Mouse (Mus musculus): ENCODE data around the gene Cass4. TPM values are rescaled to one million over a fixed set of nuclear protein-coding genes. Genes with fewer than 3 reads are reported as not detected.

Gene Cass4
- total and polyA plus RNA-seq, 3 experiments, result 0.16 to 0.87 TPM; not detected in 1

GRCm38 (mm10) chr2:172405011-172405410 lies 11.4 kb downstream of the Cass4 start:
- H3K4me1 ChIP-seq (ENCODE audit: insufficient read depth, low read depth, low read length), result peaks cover 14% of the 10 kb centered on the region

GRCm38 (mm10) chr2:172406173-172406572 lies 12.6 kb downstream of the Cass4 start:
- no peak for DNase-seq (ENCODE audit: low spot score)
- H3K9me3 ChIP-seq (replicated peaks), result no peaks in the 10 kb centered on the region
- H3K4me3 ChIP-seq (ENCODE audit: low read depth, low read length), result no peak overlapping the region
- ATAC-seq (ENCODE audit: extremely low read depth, insufficient number of reproducible peaks, low FRiP score, poor library complexity, severe bottlenecking), result no peak
- H3K36me3 ChIP-seq (replicated peaks), result no peaks in the 10 kb centered on the region
- peaks cover 8% of the 10 kb centered on the region for H3K4me1 ChIP-seq (ENCODE audit: insufficient read depth, low read depth, low read length)
- TF ChIP-seq GATA1 (IDR thresholded peaks at IDR 0.05; ENCODE audit: borderline replicate concordance, low read length) (no peak), TAL1 (conservative IDR thresholded peaks at IDR 0.05; ENCODE audit: low read depth, low read length) (no peak), GATA2 (IDR thresholded peaks at IDR 0.05; ENCODE audit: borderline replicate concordance, low read depth, low read length) (no peak), CTCF (IDR thresholded peaks at IDR 0.05; ENCODE audit: low read depth, low read length) (no peak), POLR2AphosphoS5 (IDR thresholded peaks at IDR 0.05; ENCODE audit: insufficient replicate concordance, low read depth, low read length) (no peak)
- H3K27me3 ChIP-seq (ENCODE audit: insufficient read depth, low read length), result no peaks in the 10 kb centered on the region; the same call in 1 of the 2 replicates

More at GRCm38 (mm10) chr2:172405011-172405410, 11.4 kb downstream of the Cass4 start:
- no peak for ATAC-seq (ENCODE audit: extremely low read depth, insufficient number of reproducible peaks, low FRiP score, poor library complexity, severe bottlenecking)
- TF ChIP-seq GATA2 (IDR thresholded peaks at IDR 0.05; ENCODE audit: borderline replicate concordance, low read depth, low read length) (no peak), CTCF (IDR thresholded peaks at IDR 0.05; ENCODE audit: low read depth, low read length) (no peak), GATA1 (IDR thresholded peaks at IDR 0.05; ENCODE audit: borderline replicate concordance, low read length) (no peak), POLR2AphosphoS5 (IDR thresholded peaks at IDR 0.05; ENCODE audit: insufficient replicate concordance, low read depth, low read length) (no peak), TAL1 (conservative IDR thresholded peaks at IDR 0.05; ENCODE audit: low read depth, low read length) (no peak)
- Histone ChIP-seq H3K4me3 (ENCODE audit: low read depth, low read length) (no peak overlapping the region), H3K9me3 (replicated peaks) (no peaks in the 10 kb centered on the region), H3K36me3 (replicated peaks) (no peaks in the 10 kb centered on the region), H3K27me3 (ENCODE audit: insufficient read depth, low read length) (no peaks in the 10 kb centered on the region; the same call in 1 of the 2 replicates)
- no peak for DNase-seq (ENCODE audit: low spot score)

- DNase-seq (ENCODE audit: low spot score) (no peak), ATAC-seq (ENCODE audit: extremely low read depth, insufficient number of reproducible peaks, low FRiP score, poor library complexity, severe bottlenecking) (no peak)
- Histone ChIP-seq H3K4me3 (ENCODE audit: low read depth, low read length) (no peak overlapping the region), H3K36me3 (replicated peaks) (no peaks in the 10 kb centered on the region), H3K4me1 (ENCODE audit: insufficient read depth, low read depth, low read length) (no peaks in the 10 kb centered on the region), H3K9me3 (replicated peaks) (no peaks in the 10 kb centered on the region), H3K27me3 (ENCODE audit: insufficient read depth, low read length) (no peaks in the 10 kb centered on the region; the same call in 1 of the 2 replicates)
- no peak for TF ChIP-seq CTCF (IDR thresholded peaks at IDR 0.05; ENCODE audit: low read depth, low read length)
- TF ChIP-seq GATA1 (IDR thresholded peaks at IDR 0.05; ENCODE audit: borderline replicate concordance, low read length), result no peak
- TF ChIP-seq GATA2 (IDR thresholded peaks at IDR 0.05; ENCODE audit: borderline replicate concordance, low read depth, low read length), result no peak
- no peak for TF ChIP-seq POLR2AphosphoS5 (IDR thresholded peaks at IDR 0.05; ENCODE audit: insufficient replicate concordance, low read depth, low read length)
- no peak for TF ChIP-seq TAL1 (conservative IDR thresholded peaks at IDR 0.05; ENCODE audit: low read depth, low read length)
Measured at GRCm38 (mm10) chr2:172407499-172407898, 13.9 kb downstream of the Cass4 start.

- no peak overlapping the region for H3K4me3 ChIP-seq (ENCODE audit: low read depth, low read length)
- no peaks in the 10 kb centered on the region for H3K36me3 ChIP-seq (replicated peaks)
- DNase-seq (ENCODE audit: low spot score) (no peak), ATAC-seq (ENCODE audit: extremely low read depth, insufficient number of reproducible peaks, low FRiP score, poor library complexity, severe bottlenecking) (no peak)
- H3K4me1 ChIP-seq (ENCODE audit: insufficient read depth, low read depth, low read length), result no peaks in the 10 kb centered on the region
- H3K9me3 ChIP-seq (replicated peaks), result no peaks in the 10 kb centered on the region
- no peak for TF ChIP-seq CTCF (IDR thresholded peaks at IDR 0.05; ENCODE audit: low read depth, low read length)
- no peak for TF ChIP-seq POLR2AphosphoS5 (IDR thresholded peaks at IDR 0.05; ENCODE audit: insufficient replicate concordance, low read depth, low read length)
- TF ChIP-seq GATA2 (IDR thresholded peaks at IDR 0.05; ENCODE audit: borderline replicate concordance, low read depth, low read length), result no peak
- no peak for TF ChIP-seq TAL1 (conservative IDR thresholded peaks at IDR 0.05; ENCODE audit: low read depth, low read length)
- no peak for TF ChIP-seq GATA1 (IDR thresholded peaks at IDR 0.05; ENCODE audit: borderline replicate concordance, low read length)
- H3K27me3 ChIP-seq (ENCODE audit: insufficient read depth, low read length), result no peaks in the 10 kb centered on the region; the same call in 1 of the 2 replicates
Measured at GRCm38 (mm10) chr2:172410686-172411085, 17.1 kb downstream of the Cass4 start.

- no peaks in the 10 kb centered on the region for H3K9me3 ChIP-seq (replicated peaks)
- no peaks in the 10 kb centered on the region for H3K4me1 ChIP-seq (ENCODE audit: insufficient read depth, low read depth, low read length)
- no peaks in the 10 kb centered on the region for H3K36me3 ChIP-seq (replicated peaks)
- H3K4me3 ChIP-seq (ENCODE audit: low read depth, low read length), result no peak overlapping the region
- no peak for DNase-seq (ENCODE audit: low spot score)
- H3K27me3 ChIP-seq (ENCODE audit: insufficient read depth, low read length), result peaks cover 2% of the 10 kb centered on the region; the same call in 1 of the 2 replicates
- TF ChIP-seq CTCF (IDR thresholded peaks at IDR 0.05; ENCODE audit: low read depth, low read length) (no peak), GATA1 (IDR thresholded peaks at IDR 0.05; ENCODE audit: borderline replicate concordance, low read length) (no peak), TAL1 (conservative IDR thresholded peaks at IDR 0.05; ENCODE audit: low read depth, low read length) (no peak), GATA2 (IDR thresholded peaks at IDR 0.05; ENCODE audit: borderline replicate concordance, low read depth, low read length) (no peak), POLR2AphosphoS5 (IDR thresholded peaks at IDR 0.05; ENCODE audit: insufficient replicate concordance, low read depth, low read length) (no peak)
- ATAC-seq (ENCODE audit: extremely low read depth, insufficient number of reproducible peaks, low FRiP score, poor library complexity, severe bottlenecking), result no peak
Measured at GRCm38 (mm10) chr2:172411091-172411490, 17.5 kb downstream of the Cass4 start.

- Histone ChIP-seq H3K36me3 (replicated peaks) (no peaks in the 10 kb centered on the region), H3K4me1 (ENCODE audit: insufficient read depth, low read depth, low read length) (no peaks in the 10 kb centered on the region), H3K27me3 (ENCODE audit: insufficient read depth, low read length) (peaks cover 2% of the 10 kb centered on the region; the same call in 1 of the 2 replicates), H3K4me3 (ENCODE audit: low read depth, low read length) (no peak overlapping the region), H3K9me3 (replicated peaks) (no peaks in the 10 kb centered on the region)
- DNase-seq (ENCODE audit: low spot score) (no peak), ATAC-seq (ENCODE audit: extremely low read depth, insufficient number of reproducible peaks, low FRiP score, poor library complexity, severe bottlenecking) (no peak)
- no peak for TF ChIP-seq POLR2AphosphoS5 (IDR thresholded peaks at IDR 0.05; ENCODE audit: insufficient replicate concordance, low read depth, low read length)
- no peak for TF ChIP-seq TAL1 (conservative IDR thresholded peaks at IDR 0.05; ENCODE audit: low read depth, low read length)
- TF ChIP-seq GATA2 (IDR thresholded peaks at IDR 0.05; ENCODE audit: borderline replicate concordance, low read depth, low read length), result no peak
- TF ChIP-seq GATA1 (IDR thresholded peaks at IDR 0.05; ENCODE audit: borderline replicate concordance, low read length), result no peak
- TF ChIP-seq CTCF (IDR thresholded peaks at IDR 0.05; ENCODE audit: low read depth, low read length), result no peak
Measured at GRCm38 (mm10) chr2:172412454-172412853, 18.9 kb downstream of the Cass4 start.

Data from G1E (cell line).